Mouse (Mus musculus): ENCODE data around the gene Homer2. TPM values are rescaled to one million over a fixed set of nuclear protein-coding genes. Genes with fewer than 3 reads are reported as not detected.

Gene Homer2
- polyA plus RNA-seq, 1 experiment from 2014 or later = 19.5 TPM

DNA sequence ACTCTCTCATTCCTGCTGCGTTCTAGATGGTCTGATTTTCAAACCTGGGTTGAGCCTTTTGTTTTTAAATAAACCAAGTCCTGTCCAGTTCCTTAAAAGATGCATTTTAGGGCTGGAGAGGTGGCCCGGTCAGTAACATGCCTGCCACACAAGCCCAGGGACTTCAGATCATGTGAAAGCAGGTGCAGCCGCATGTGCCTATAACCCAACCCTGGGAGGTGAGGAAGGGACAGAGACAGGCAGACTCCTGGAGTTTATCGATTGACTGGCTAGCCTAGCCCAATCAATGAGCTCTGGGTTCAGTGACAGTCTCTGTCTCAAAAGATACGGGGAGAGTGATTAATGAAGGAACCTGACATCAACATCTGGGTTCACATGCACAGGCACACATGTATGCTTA, 146.1 kb downstream of the Homer2 start:
- Histone ChIP-seq H3K9me3 (ENCODE audit: control insufficient read depth, low read depth, low read length) (no peaks in the 10 kb centered on the region), H3K9ac (replicated peaks; ENCODE audit: low read depth, low read length) (no peak overlapping the region)
- whole genome bisulfite sequencing = 66% methylated on average over 5 of the region's 5 CpGs

DNA sequence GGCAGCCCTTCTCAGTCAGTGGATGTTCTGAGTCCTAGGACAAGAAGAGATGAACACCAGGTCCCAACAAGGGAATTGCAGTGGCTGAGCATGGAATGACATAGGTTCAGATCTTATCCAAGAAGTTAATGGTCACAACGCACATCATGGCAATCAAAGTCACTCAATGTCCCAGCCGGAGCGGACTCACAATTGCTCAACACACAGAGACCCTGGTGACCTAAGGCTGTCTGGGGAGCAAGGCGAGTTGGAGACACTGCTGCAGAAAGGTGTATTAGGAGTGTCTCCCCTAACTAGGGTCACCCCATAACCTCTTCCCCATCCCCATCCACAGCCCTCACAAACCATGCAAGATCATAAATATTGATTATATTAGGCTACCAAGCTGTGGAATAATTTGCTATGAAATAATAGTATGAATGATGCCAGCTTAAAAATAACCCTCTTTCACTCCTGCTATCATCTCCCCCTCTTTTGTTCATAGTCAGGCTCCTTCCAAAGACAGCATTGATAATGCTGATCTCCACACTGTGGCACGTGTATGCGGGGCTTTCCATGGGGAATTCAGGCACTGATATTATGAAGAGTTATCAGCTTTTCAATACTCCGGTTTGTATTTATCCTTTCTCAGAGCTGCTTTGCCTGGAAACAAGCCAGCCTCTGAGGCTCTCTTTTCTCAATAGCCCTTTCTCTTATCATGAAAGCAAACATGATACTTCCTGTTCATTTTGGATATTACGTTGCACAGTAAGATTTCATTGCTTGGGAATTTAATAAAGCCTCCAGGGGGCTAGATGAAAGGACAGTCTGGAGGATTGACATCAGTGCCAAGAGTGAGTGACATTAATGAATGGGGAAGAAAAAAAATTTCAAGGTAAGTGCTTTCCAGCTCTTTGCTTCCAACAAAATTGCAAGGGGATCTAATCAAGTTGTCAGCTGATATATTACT, 147.0 kb downstream of the Homer2 start:
- 61% methylated on average over 8 of the region's 8 CpGs for WGBS
- Histone ChIP-seq H3K9me3 (ENCODE audit: control insufficient read depth, low read depth, low read length) (no peaks in the 10 kb centered on the region), H3K27ac (ENCODE audit: low read length) (no peak overlapping the region), H3K4me1 (ENCODE audit: control insufficient read depth, insufficient read depth, low read length) (no peaks in the 10 kb centered on the region), H3K36me3 (ENCODE audit: control insufficient read depth, insufficient read depth, low read length) (no peaks in the 10 kb centered on the region), H3K27me3 (ENCODE audit: control insufficient read depth, insufficient read depth, low read length) (no peaks in the 10 kb centered on the region), H3K9ac (replicated peaks; ENCODE audit: low read depth, low read length) (no peak overlapping the region), H3K4me2 (replicated peaks; ENCODE audit: low read depth, low read length) (no peak overlapping the region), H3K4me3 (ENCODE audit: low read depth, low read length) (no peak overlapping the region)
- no peak for ATAC-seq (ENCODE audit: insufficient number of reproducible peaks, insufficient read depth, low FRiP score, low read depth)

More for the DNA sequence above, 146.1 kb downstream of the Homer2 start:
- Histone ChIP-seq H3K4me3 (ENCODE audit: low read depth, low read length) (no peak overlapping the region), H3K27me3 (ENCODE audit: control insufficient read depth, insufficient read depth, low read length) (no peaks in the 10 kb centered on the region), H3K27ac (ENCODE audit: low read length) (no peak overlapping the region), H3K4me1 (ENCODE audit: control insufficient read depth, insufficient read depth, low read length) (no peaks in the 10 kb centered on the region), H3K4me2 (replicated peaks; ENCODE audit: low read depth, low read length) (no peak overlapping the region), H3K36me3 (ENCODE audit: control insufficient read depth, insufficient read depth, low read length) (no peaks in the 10 kb centered on the region)
- ATAC-seq (ENCODE audit: insufficient number of reproducible peaks, insufficient read depth, low FRiP score, low read depth) = no peak

DNA sequence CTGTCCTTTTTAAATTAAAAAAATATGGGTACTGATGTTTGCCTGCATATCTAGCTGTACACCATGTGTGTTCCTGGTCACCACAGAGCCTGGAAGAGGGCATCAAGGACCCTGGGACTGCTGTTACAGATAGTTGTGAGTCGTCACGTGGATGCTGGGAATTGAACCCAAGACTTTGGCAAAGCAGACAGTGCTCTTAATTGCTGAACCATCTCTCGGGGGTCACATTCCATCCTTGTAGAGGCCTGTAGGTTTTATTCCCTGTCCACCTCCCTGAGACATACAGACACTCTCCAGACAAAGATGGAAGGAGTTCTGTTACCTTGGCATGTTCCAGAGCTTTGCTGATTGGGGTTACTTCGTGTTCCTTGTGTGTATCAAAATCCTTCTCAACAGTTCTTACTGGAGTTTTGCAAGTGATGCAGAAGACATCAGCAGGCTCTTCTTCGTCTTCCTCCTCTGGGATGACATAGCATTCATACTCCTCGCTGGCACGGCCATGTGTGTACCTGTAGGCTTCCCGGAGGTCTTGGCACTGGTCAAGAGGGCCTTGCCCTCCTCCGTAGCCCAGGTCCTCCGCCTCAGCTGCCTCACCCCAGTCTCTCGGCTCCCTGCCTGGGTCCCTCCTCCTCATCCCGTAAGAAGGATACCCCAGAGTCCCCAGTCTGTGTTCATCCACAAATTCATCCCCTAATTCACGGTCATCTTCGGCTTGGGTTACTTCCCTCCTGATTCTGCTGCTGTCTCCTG, 147.9 kb downstream of the Homer2 start:
- ATAC-seq (ENCODE audit: insufficient number of reproducible peaks, insufficient read depth, low FRiP score, low read depth) = no peak
- Histone ChIP-seq H3K36me3 (ENCODE audit: control insufficient read depth, insufficient read depth, low read length) (no peaks in the 10 kb centered on the region), H3K27me3 (ENCODE audit: control insufficient read depth, insufficient read depth, low read length) (no peaks in the 10 kb centered on the region), H3K9me3 (ENCODE audit: control insufficient read depth, low read depth, low read length) (no peaks in the 10 kb centered on the region), H3K9ac (replicated peaks; ENCODE audit: low read depth, low read length) (no peak overlapping the region), H3K4me1 (ENCODE audit: control insufficient read depth, insufficient read depth, low read length) (no peaks in the 10 kb centered on the region), H3K4me3 (ENCODE audit: low read depth, low read length) (no peak overlapping the region), H3K4me2 (replicated peaks; ENCODE audit: low read depth, low read length) (no peak overlapping the region), H3K27ac (ENCODE audit: low read length) (no peak overlapping the region)
- WGBS = 87% methylated on average over 14 of the region's 14 CpGs

DNA sequence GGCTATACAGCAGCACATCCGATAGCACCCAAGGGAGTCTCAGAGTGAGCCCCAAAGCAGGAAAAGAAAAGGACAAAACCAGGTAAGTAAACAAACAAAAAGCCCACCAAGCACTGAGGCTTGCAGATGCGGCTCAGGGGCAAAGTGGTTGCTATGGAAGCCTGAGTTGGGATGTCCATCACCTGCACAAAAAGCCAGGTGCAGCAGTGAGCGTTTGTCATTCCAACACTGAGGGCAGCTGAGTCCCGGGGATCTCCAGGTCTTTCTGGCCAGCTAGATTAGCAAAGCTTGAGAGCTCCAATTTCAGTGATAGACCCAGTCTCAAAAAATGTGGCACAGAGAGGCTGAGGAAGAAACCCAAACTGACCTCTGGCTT, 149.4 kb downstream of the Homer2 start:
- no peaks in the 10 kb centered on the region for H3K9me3 ChIP-seq (ENCODE audit: control insufficient read depth, low read depth, low read length)
- no peaks in the 10 kb centered on the region for H3K36me3 ChIP-seq (ENCODE audit: control insufficient read depth, insufficient read depth, low read length)
- ATAC-seq (ENCODE audit: insufficient number of reproducible peaks, insufficient read depth, low FRiP score, low read depth) = no peak
- WGBS = 41% methylated on average over 4 of the region's 4 CpGs
- H3K27ac ChIP-seq (ENCODE audit: low read length) = no peak overlapping the region
- no peak overlapping the region for H3K4me2 ChIP-seq (replicated peaks; ENCODE audit: low read depth, low read length)
- no peak overlapping the region for H3K9ac ChIP-seq (replicated peaks; ENCODE audit: low read depth, low read length)
- H3K27me3 ChIP-seq (ENCODE audit: control insufficient read depth, insufficient read depth, low read length) = no peaks in the 10 kb centered on the region
- H3K4me1 ChIP-seq (ENCODE audit: control insufficient read depth, insufficient read depth, low read length) = no peaks in the 10 kb centered on the region
- H3K4me3 ChIP-seq (ENCODE audit: low read depth, low read length) = no peak overlapping the region

DNA sequence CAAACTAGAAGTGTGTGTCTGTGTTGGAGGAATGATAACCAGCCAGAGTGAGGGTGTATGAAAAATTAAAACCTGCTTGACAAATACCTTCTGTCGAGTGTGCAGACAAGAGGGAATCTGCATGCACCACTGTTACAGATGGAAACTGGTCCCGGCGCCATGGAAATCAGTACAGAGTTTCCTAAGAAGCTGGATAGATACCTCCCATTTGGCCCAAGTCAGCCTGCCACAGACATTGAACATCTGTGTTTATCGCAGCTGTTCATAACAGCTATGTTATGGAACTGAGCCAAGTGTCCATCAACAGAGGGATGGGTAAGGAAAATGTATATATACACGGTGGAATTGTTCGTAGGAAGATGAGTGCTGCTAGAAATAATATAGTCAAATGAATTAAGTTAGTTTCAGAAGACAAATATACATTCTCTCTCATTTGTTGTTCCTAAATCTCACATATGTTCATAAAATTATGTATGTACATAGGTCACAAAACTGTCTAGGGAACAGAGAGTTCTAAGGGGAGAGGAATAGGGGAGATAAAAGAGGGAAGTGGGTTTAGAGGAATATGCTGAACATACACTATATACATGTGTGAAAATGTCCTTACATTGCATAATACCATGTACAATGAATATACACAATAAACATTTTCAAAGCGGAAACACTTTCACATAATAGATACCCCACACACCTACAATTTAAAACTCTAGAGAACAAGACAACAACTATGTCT, 149.9 kb downstream of the Homer2 start:
- Histone ChIP-seq H3K9me3 (ENCODE audit: control insufficient read depth, low read depth, low read length) (no peaks in the 10 kb centered on the region), H3K9ac (replicated peaks; ENCODE audit: low read depth, low read length) (no peak overlapping the region), H3K27ac (ENCODE audit: low read length) (no peak overlapping the region), H3K36me3 (ENCODE audit: control insufficient read depth, insufficient read depth, low read length) (no peaks in the 10 kb centered on the region), H3K27me3 (ENCODE audit: control insufficient read depth, insufficient read depth, low read length) (no peaks in the 10 kb centered on the region), H3K4me2 (replicated peaks; ENCODE audit: low read depth, low read length) (no peak overlapping the region), H3K4me3 (ENCODE audit: low read depth, low read length) (no peak overlapping the region), H3K4me1 (ENCODE audit: control insufficient read depth, insufficient read depth, low read length) (no peaks in the 10 kb centered on the region)
- peak; percentile 46; the same call in 1 of the 2 replicates for ATAC-seq (ENCODE audit: insufficient number of reproducible peaks, insufficient read depth, low FRiP score, low read depth)
- 38% methylated on average over 7 of the region's 7 CpGs for WGBS

DNA sequence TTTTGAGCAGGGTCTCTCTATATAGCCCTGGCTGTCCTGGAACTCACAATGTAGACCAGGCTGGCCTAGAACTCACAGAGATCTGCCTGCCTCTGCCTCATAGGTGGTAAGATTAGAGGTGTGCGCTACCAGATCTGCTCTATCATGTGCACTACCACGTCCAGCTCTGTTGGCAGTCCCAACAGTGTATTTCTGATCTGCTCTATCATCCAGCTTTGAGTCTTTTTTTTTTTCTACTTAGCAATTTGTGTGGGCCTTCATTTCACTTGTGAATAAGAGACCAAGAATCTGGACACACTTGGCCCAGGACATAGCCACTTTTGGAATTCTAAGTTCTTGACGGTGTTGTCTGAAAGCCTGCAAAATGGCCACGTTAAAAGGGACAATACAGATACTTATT, 150.5 kb downstream of the Homer2 start:
- H3K4me1 ChIP-seq (ENCODE audit: control insufficient read depth, insufficient read depth, low read length) = no peaks in the 10 kb centered on the region
- no peak for ATAC-seq (ENCODE audit: insufficient number of reproducible peaks, insufficient read depth, low FRiP score, low read depth)
- 63% methylated on average over 4 of the region's 4 CpGs for WGBS
- no peak overlapping the region for H3K4me3 ChIP-seq (ENCODE audit: low read depth, low read length)
- no peak overlapping the region for H3K4me2 ChIP-seq (replicated peaks; ENCODE audit: low read depth, low read length)
- no peak overlapping the region for H3K27ac ChIP-seq (ENCODE audit: low read length)
- no peak overlapping the region for H3K9ac ChIP-seq (replicated peaks; ENCODE audit: low read depth, low read length)
- H3K9me3 ChIP-seq (ENCODE audit: control insufficient read depth, low read depth, low read length) = no peaks in the 10 kb centered on the region
- no peaks in the 10 kb centered on the region for H3K36me3 ChIP-seq (ENCODE audit: control insufficient read depth, insufficient read depth, low read length)
- H3K27me3 ChIP-seq (ENCODE audit: control insufficient read depth, insufficient read depth, low read length) = no peaks in the 10 kb centered on the region

DNA sequence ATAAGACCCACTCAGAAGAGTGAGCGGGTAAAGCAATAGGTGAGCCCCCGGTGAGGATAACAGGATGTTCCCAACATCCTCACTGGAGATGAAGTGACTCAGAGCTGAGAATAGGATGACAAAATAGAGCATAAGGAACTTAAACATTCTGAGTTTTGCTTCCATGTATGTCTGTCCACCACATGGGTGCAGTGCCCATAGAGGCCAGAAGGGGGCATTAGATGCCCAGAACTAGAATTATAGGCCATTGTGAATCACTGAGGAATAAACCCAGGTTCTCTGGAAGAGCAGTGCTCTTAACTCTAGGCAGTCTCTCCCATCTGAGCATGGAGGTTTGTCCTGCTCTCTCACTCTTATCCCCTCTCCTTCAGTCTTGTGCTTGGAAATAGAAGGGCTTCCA, 153.0 kb downstream of the Homer2 start:
- no peaks in the 10 kb centered on the region for H3K27me3 ChIP-seq (ENCODE audit: control insufficient read depth, insufficient read depth, low read length)
- 83% methylated on average over 2 of the region's 2 CpGs for WGBS
- no peak overlapping the region for H3K9ac ChIP-seq (replicated peaks; ENCODE audit: low read depth, low read length)
- no peaks in the 10 kb centered on the region for H3K4me1 ChIP-seq (ENCODE audit: control insufficient read depth, insufficient read depth, low read length)
- no peak overlapping the region for H3K4me3 ChIP-seq (ENCODE audit: low read depth, low read length)
- no peaks in the 10 kb centered on the region for H3K36me3 ChIP-seq (ENCODE audit: control insufficient read depth, insufficient read depth, low read length)
- H3K9me3 ChIP-seq (ENCODE audit: control insufficient read depth, low read depth, low read length) = no peaks in the 10 kb centered on the region
- no peak for ATAC-seq (ENCODE audit: insufficient number of reproducible peaks, insufficient read depth, low FRiP score, low read depth)
- no peak overlapping the region for H3K4me2 ChIP-seq (replicated peaks; ENCODE audit: low read depth, low read length)
- H3K27ac ChIP-seq (ENCODE audit: low read length) = no peak overlapping the region

DNA sequence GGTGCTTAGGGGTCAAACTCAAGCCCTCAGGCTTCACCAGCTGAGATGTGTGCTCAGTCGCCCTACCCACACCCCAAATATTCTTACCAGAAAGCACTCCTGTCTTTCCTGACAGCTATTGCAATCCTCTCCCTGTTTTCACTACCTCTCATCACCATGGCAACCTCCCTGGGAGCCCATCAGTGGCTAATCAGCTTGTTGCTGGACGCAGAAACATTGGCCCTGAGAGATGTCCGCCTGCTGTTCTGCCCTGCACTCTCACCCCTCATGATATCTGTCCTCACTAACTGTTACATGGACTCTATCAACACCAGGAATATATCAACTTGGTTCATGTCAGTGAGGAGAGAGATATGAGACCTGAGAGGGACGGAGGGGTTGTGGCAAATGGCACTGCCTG, 153.7 kb downstream of the Homer2 start:
- Histone ChIP-seq H3K9ac (replicated peaks; ENCODE audit: low read depth, low read length) (no peak overlapping the region), H3K4me1 (ENCODE audit: control insufficient read depth, insufficient read depth, low read length) (peaks cover 2% of the 10 kb centered on the region; the same call in 1 of the 2 replicates), H3K36me3 (ENCODE audit: control insufficient read depth, insufficient read depth, low read length) (no peaks in the 10 kb centered on the region), H3K9me3 (ENCODE audit: control insufficient read depth, low read depth, low read length) (no peaks in the 10 kb centered on the region), H3K4me3 (ENCODE audit: low read depth, low read length) (no peak overlapping the region), H3K4me2 (replicated peaks; ENCODE audit: low read depth, low read length) (no peak overlapping the region), H3K27ac (ENCODE audit: low read length) (no peak overlapping the region), H3K27me3 (ENCODE audit: control insufficient read depth, insufficient read depth, low read length) (no peaks in the 10 kb centered on the region)
- no peak for ATAC-seq (ENCODE audit: insufficient number of reproducible peaks, insufficient read depth, low FRiP score, low read depth)
- 64% methylated on average over 4 of the region's 4 CpGs for WGBS

Data from stomach, embryonic 14.5 days (tissue).